Mouse (Mus musculus) cortical plate, adult 2 months (tissue): ENCODE results near the gene Mapkap1.

Experiments
- CTCF ChIP-seq: fragments of 200-500 bp; IDR thresholded peaks from 2 replicates; pipeline ENCODE4 v1.5.1; 2011; ENCODE audit warnings: mild to moderate bottlenecking, control low read depth, low read length; ENCODE audit not compliant: insufficient read depth; ENCODE audit errors: extremely low read depth
- POLR2A ChIP-seq: fragments of 200-500 bp; IDR thresholded peaks from 2 replicates; pipeline ENCODE4 v1.6.1; 2011; ENCODE audit warnings: mild to moderate bottlenecking, low read length, control low read depth; ENCODE audit not compliant: insufficient read depth; ENCODE audit errors: extremely low read depth

GRCm38 (mm10) chr2:34591721-34592360 lies 185.3 kb downstream of the Mapkap1 start:
- TF ChIP-seq POLR2A (no peak), CTCF (no peak)
